Mouse (Mus musculus) liver, postnatal 0 days (tissue): ENCODE data around the gene Slc38a8.

ENCODE experiments used
- CTCF ChIP-seq: sonication (generic); IDR thresholded peaks from 2 replicates; pipeline ENCODE4 v1.5.1; 2016; ENCODE audit warnings: antibody characterized with exemption, low read depth
- EP300 ChIP-seq: IDR thresholded peaks from 2 replicates; pipeline ENCODE4 v1.6.1; 2016; ENCODE audit warnings: antibody characterized with exemption, low read depth, mild to moderate bottlenecking

GRCm38 (mm10) chr8:119545180-119545579 lies 43.7 kb upstream of the Slc38a8 start:
- TF ChIP-seq CTCF (no peak), EP300 (no peak)
